Comparison of ENCODE assay signal across 15 mouse cellular contexts in genomic region chr12:17593956-17594355, GRCm38 (mm10).
"Had no signal": no experiment of that assay in that cellular context is flagged by ENCODE, and none has a peak within 500 bp of the region (broad histone marks: within the 10 kb centered on the region; RNA-seq: fewer than 3 reads in every experiment).

No protein-coding gene starts in this region.

- H3K9ac ChIP-seq: lung, embryonic 14.5 days; midbrain, embryonic 12.5 days; neural tube, embryonic 12.5 days; stomach, embryonic 15.5 days had no signal

- H3K4me3 ChIP-seq: midbrain, embryonic 10.5 days; midbrain, embryonic 12.5 days; neural tube, embryonic 12.5 days; stomach, embryonic 15.5 days had no signal

- H3K36me3 ChIP-seq: midbrain, embryonic 10.5 days; midbrain, embryonic 12.5 days; neural tube, embryonic 12.5 days; stomach, embryonic 15.5 days had no signal

- H3K27ac ChIP-seq: midbrain, embryonic 10.5 days; midbrain, embryonic 12.5 days; neural tube, embryonic 12.5 days; stomach, embryonic 15.5 days; stomach, postnatal 0 days had no signal

- H3K4me1 ChIP-seq: midbrain, embryonic 10.5 days; midbrain, embryonic 12.5 days; neural tube, embryonic 12.5 days; stomach, embryonic 15.5 days had no signal

- H3K27me3 ChIP-seq: midbrain, embryonic 12.5 days; neural tube, embryonic 12.5 days; stomach, embryonic 15.5 days had no signal

- H3K9me3 ChIP-seq: midbrain, embryonic 10.5 days; midbrain, embryonic 12.5 days; neural tube, embryonic 12.5 days; stomach, embryonic 15.5 days had no signal

- DNase-seq: lung, adult 18-20 months; lung, embryonic 14.5 days; lung, postnatal 10 days; lung, postnatal 4 days; midbrain, embryonic 14.5 days; right cerebral cortex, postnatal 14 days; thymus, adult 2 months; thymus, postnatal 25 days; thymus, postnatal 4 days had no signal

- H3K4me2 ChIP-seq: lung, embryonic 14.5 days; midbrain, embryonic 12.5 days; neural tube, embryonic 12.5 days; stomach, embryonic 15.5 days had no signal

- ATAC-seq: midbrain, embryonic 16.5 days had no signal
